Mouse (Mus musculus) right cerebral cortex, postnatal 10 days (tissue): Measurements from ENCODE around the gene Aars2.

Experiments
- DNase-seq, 2 experiments: peaks; one replicate each; pipeline ENCODE4 v3.0.0; 2021; ENCODE audit warnings: low spot score in 2 of 2

Aars2 gene

DNA sequence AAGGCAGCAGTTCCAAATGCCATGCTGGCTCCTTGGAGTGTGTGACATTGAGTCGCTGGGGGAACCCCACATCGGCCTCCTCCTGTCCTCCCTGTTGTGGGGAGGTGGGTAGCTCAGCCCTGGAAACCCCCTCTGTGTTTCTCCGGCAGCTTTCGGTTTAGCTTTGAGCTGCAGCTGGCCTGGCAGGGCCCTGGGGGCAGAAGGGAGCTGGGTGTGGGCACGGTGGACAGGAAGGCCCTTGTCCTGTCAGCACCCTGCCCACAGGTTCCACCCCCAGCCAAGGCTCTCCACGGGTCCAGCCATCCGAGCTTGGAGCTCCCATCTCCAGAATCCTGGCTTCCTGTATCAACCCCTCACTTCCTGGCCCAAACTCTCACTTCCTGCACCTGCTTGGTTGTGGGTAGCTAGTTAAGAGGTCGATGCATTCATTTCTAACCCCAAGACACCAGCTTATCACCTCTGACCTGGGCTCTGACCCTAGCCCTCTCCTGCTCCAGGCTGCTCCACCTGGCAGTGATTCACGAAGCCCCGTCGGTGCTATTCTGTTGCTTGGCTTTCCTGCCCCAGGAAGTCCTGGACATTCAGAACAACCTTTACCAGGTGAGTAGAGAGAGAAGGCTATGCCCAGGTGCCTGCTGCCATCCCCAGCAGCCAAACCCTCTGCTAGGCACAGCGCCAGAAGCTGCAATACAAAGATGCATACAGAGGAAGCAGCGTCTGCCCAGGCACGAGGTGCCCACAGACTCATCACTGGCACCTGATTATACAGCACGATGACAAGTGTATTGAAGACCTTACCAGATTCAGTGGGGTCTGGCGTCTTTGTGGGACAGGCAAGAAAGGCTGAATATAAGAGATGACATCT is 51.6 kb downstream of the Aars2 start:
- DNase-seq, result peak in 1 of 2 experiments; percentile 38

DNA sequence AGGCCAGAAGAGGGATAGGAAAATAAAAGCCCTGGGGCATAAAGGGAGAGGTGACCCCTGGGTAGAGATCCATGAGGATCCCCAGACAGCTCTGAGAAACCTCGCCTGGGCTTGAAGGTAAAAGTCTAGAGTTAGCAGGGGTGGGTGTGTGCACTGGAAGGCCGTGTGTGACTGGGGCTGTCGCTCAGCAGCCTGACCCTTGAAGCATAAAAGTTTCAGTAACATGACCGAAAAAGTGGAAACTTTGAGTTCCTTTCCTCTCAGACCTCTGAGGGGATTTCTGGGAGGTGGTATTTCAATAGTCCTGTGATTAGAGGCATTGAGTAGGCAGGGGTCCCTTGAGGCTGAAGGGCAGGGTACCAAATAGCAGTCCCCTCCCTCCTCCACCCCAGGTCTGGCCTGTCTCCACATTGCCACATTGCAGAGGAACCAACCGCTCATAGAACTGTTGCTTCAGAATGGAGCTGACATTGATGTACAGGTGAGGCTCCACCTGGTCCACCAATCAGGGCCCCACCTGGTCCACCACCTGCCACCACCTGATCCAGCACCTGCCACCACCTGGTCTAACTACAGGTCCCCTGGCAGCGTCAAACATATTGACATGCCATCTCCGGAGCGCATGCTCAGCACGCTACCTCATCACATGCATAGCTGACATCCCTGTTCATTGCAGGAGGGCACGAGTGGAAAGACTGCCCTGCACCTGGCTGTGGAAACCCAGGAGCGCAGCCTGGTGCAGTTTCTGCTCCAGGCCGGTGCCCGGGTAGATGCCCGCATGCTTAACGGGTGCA is 53.3 kb downstream of the Aars2 start:
- DNase-seq, result no peak

DNA sequence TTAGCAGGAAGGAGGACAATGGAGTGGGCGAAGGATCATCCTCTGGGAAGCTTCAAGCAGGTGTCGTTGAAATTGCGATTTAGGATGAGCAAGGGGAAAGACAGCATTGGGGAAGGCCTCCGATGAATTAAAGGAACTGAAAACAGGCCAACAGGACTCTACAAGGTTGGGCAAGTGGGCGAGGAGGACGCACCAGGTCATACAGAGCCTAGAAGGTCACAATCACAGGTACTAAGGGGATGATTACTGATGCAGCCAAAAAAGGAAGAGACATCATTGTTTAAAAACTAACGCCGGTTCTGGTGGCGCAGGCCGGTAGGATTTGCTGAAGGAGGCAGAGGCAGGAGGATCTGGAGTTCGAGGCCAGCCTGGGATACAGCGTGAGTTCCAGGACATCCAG is 56.6 kb downstream of the Aars2 start:
- DNase-seq, result no peak

DNA sequence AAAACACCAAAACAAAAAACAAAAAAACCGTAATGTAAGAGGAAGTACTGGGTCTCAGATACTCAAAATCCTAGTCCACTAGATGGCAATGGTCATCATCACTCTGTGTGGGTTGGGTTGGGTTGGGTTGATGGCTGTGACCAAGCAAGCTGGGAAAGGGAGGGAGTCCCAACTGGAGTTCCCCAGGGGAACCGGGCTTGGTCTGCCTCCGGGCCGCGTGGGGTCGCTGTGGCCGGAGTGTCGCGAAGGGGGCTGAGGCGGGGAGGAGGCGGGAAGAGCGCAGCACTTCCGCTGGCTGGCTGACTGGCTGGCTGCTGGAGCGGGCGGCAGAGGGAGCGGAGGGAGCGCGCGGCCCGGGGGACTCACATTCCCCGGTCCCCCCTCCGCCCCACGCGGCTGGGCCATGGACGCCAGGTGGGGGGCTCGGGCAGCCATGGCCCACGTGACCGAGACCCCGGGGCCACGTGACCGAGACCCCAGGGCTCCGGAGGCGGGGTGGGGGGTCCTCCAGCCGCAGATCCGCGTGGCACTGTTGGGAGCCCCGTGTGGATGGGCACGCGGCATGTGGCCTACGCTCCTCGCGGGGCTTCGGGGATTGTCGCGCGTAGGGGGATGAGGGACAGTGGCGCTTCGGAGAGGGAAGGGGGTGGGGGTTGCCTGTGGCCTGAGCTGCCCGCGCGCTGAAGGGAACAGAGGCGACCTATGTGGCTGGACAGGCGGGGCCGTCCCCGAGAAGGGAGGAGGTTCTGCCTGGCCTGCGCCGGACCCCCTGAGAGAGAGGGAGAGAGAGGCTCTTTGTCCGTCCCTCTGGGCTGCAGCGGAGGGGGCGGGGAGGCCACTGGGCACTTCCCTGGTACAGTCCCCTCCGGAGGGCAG is 57.3 kb downstream of the Aars2 start, which contains the start of gene Slc35b2:
TSS of gene Slc35b2 (plus strand) at position 220 of the 876 bp plus-strand sequence.
- DNase-seq, result peak; percentile 95

DNA sequence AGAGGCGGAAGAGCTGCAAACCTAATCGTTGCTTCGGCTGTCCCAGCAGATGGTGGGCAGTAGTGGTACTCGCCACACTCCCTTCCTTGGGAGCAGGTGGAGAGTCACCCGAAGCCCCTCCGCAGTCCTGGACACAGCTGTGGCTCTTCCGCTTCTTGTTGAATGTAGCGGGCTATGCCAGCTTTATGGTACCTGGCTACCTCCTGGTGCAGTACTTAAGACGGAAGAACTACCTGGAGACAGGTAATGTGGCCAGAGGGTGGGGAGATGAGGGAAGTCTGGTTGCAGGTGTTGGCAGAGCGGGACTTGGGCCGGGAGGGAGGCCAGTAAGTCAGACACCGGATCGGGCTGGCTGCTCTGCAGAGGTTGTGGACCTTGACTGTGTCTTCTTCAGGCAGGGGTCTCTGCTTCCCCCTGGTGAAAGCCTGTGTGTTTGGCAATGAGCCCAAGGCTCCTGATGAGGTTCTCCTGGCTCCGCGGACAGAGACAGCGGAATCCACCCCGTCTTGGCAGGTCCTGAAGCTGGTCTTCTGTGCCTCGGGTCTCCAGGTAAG is 58.0 kb downstream of the Aars2 start:
- DNase-seq, result peak in 1 of 2 experiments; percentile 40

DNA sequence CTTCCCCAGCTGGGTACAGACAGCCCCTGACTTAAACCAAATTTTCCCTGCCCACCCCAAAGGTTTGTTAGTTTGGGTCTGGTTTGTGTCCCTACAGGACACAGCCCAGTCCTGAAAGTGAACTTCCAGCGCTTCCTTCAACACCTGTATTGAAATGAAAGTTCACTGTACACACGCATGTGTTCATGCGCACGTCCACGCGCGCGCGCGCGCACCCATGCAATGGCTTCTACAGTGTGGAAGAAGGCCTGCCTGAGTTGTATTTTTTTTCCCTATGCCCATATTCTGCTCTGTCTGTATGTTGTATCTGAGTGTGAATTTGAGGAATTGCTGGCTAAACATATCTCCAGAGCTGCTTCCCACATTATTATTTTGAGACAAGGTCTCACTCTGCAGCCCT is 58.5 kb downstream of the Aars2 start:
- DNase-seq, result no peak

DNA sequence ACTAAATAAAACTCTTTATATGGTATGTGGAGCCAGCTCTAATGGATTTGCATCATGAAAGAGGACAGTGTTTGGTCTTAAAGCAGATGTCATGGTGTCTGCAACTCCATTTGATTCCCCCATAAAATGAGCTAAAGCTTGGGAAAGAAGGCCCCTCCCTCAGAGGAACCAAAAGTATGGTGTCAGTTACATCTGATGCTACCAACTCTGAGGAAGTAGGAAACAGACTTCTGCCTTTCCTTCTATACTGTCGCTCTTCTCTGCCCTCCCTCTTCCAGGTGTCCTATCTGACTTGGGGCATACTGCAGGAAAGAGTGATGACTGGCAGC is 59.4 kb downstream of the Aars2 start:
- DNase-seq, result no peak

DNA sequence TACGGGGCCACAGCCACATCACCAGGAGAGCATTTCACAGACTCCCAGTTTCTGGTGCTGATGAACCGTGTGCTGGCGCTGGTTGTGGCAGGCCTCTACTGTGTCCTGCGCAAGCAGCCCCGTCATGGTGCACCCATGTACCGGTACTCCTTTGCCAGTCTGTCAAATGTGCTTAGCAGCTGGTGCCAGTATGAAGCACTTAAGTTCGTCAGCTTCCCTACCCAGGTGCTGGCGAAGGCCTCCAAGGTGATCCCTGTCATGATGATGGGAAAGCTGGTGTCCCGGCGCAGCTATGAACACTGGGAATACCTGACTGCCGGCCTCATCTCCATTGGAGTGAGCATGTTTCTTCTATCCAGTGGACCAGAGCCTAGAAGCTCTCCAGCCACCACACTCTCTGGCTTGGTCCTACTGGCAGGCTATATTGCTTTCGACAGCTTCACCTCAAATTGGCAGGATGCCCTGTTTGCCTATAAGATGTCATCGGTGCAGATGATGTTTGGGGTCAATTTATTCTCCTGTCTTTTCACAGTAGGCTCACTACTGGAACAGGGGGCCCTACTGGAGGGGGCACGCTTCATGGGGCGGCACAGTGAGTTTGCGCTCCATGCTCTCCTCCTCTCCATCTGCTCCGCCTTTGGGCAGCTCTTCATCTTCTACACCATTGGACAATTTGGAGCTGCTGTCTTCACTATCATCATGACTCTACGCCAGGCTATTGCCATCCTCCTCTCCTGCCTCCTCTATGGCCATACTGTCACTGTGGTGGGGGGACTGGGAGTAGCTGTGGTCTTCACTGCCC is 59.9 kb downstream of the Aars2 start:
- DNase-seq, result peak in 1 of 2 experiments; percentile 44

DNA sequence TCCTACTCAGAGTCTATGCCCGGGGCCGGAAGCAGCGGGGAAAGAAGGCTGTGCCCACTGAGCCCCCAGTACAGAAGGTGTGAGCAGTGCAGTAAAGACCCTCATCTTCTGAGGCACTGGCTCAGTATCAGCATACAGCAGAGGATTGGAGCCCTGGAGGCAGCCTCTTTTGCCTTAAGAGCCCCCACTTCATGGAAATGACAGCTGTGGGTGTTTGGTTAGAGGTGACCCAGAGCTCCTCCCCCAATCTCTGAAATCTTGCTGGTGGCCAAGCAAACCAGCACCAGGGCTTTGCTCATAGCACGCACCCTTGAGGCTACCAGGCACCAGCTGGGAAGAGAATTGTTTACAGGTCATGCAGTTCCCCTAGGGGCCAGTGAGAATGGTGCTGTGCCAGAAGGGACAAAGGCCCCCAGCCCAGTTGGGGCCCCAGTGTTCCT is 60.5 kb downstream of the Aars2 start:
- DNase-seq, result peak in 1 of 2 experiments; percentile 29

DNA sequence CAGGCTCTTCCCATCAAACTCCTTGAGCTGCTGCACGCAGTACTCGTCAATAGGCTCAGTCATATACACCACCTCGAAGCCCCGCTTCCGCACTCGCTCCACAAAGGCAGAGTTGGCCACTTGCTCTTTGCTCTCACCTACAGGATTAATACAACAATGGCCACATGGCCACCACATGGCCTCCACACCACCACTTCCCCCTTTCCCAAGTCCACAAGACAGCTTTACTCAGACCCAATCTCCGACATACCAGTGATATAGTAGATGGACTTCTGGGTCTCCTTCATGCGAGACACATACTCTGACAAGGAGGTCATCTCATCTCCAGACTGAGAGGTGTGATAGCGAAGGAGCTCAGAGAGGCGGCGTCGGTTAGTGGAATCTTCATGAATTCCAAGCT is 62.3 kb downstream of the Aars2 start:
- no peak for DNase-seq

DNA sequence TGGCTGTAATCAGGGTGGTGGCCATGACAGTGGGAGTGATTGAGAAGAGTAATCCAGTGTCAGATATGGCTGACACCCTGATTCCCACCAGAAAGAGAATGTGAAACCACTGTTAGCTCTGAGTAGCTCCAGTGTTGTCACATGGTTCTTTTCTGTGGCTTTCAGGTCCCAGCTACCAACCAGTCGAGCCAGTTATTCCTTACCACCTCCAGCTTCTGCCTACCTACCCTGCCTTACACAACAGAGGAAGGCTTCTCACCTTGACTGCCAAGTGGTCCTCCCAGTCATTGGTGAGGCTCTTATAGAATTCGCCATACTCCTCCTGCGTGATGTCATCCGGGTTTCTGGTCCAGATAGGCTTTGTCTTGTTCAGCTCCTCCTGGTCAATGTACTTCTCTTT is 63.4 kb downstream of the Aars2 start:
- DNase-seq, result no peak
